Mouse (Mus musculus) kidney, adult 2 months (tissue): ENCODE results near the gene Gba2.

ENCODE experiments used
- CTCF ChIP-seq: fragments of 200-500 bp; conservative IDR thresholded peaks from 2 replicates; pipeline ENCODE4 v1.5.1; 2011; ENCODE audit warnings: low read depth, mild to moderate bottlenecking, control low read depth, low read length, moderate library complexity, mixed read lengths; ENCODE audit not compliant: insufficient read depth, insufficient read length
- POLR2A ChIP-seq: fragments of 200-500 bp; IDR thresholded peaks from one replicate; pipeline ENCODE4 v1.6.1; 2011; ENCODE audit warnings: low read depth, low read length, control low read depth

GRCm38 (mm10) chr4:43560243-43560611 lies 18.4 kb downstream of the Gba2 start:
- TF ChIP-seq POLR2A, result peak; percentile 20
- TF ChIP-seq CTCF, result no peak
